Mouse (Mus musculus) embryonic fibroblast, embryonic 13.5 days (primary cell): ENCODE results near the gene Cd63. TPM values are rescaled to one million over a fixed set of nuclear protein-coding genes. Genes with fewer than 3 reads are reported as not detected.

ENCODE experiments used
- H3K27ac ChIP-seq: 2 replicates; pipeline ENCODE4 v1.5.1; 2012; ENCODE audit warnings: low read length, control low read depth, inconsistent platforms; ENCODE audit not compliant: insufficient read depth
- H3K4me1 ChIP-seq: 2 replicates; pipeline ENCODE4 v1.6.1; 2011; ENCODE audit warnings: low read length; ENCODE audit not compliant: control insufficient read depth, insufficient read depth
- H3K4me3 ChIP-seq: 2 replicates; pipeline ENCODE4 v1.5.1; 2011; ENCODE audit warnings: mild to moderate bottlenecking, control low read depth, low read length; ENCODE audit not compliant: insufficient read depth
- CTCF ChIP-seq: IDR thresholded peaks from 2 replicates; pipeline ENCODE4 v1.5.1; 2011; ENCODE audit warnings: mild to moderate bottlenecking, control low read depth, low read length, moderate library complexity, borderline replicate concordance; ENCODE audit not compliant: insufficient read depth
- POLR2A ChIP-seq: IDR thresholded peaks from 2 replicates; pipeline ENCODE4 v1.6.1; 2011; ENCODE audit warnings: low read depth, mild to moderate bottlenecking, control low read depth, low read length, moderate library complexity
- polyA plus RNA-seq: library from polyadenylated mRNA; stranded (reverse); fragments of >200 nt; gene quantifications from 2 replicates; pipeline ENCODE4 v1.2.4, GENCODE M21; 2011; ENCODE audit warnings: low read depth; ENCODE audit not compliant: missing spikeins, insufficient read length

The Cd63 gene
- polyA plus RNA-seq, 1 experiment: 686 TPM

DNA sequence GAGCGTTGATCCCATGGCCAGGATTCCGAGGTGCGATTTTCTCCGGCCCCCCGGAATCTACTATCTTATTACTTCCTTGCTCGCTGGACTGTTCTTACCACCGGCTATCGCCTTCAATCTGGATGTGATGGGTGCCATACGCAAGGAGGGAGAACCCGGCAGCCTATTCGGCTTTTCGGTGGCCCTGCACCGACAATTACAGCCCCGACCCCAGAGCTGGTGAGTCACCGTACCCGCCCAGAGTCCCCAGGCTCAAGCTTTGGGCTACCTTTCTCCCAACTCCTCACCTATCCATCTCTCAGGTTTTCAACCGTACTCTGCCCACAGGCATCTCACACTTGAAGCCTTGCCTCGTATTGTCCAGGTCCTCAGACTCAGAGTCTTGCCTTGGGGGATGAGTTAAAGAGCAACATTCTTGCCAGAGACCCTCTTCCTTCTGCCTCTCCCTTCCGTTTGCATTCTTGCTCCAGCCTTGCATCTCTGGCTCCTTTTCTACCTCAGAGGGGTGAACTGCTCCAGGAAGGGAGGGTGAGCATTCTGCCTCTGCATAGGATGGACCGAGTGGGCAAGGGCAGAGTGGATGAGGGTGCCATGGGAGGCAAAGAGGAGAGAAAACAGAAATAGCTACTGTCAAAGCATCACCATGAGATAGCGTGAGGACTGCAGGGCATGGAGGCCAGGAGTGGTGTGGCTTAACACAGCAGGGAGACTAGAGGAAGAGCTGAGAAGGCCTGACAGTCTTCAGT, 33.4 kb downstream of the Cd63 start:
- TF ChIP-seq CTCF (no peak), POLR2A (no peak)
- H3K27ac ChIP-seq: no peak overlapping the region
- 0 out of 2 replicates have a peak, but pooled peaks cover 10% of the 10 kb centered on the region for H3K4me1 ChIP-seq
- H3K4me3 ChIP-seq: peak overlapping the region; percentile 77

DNA sequence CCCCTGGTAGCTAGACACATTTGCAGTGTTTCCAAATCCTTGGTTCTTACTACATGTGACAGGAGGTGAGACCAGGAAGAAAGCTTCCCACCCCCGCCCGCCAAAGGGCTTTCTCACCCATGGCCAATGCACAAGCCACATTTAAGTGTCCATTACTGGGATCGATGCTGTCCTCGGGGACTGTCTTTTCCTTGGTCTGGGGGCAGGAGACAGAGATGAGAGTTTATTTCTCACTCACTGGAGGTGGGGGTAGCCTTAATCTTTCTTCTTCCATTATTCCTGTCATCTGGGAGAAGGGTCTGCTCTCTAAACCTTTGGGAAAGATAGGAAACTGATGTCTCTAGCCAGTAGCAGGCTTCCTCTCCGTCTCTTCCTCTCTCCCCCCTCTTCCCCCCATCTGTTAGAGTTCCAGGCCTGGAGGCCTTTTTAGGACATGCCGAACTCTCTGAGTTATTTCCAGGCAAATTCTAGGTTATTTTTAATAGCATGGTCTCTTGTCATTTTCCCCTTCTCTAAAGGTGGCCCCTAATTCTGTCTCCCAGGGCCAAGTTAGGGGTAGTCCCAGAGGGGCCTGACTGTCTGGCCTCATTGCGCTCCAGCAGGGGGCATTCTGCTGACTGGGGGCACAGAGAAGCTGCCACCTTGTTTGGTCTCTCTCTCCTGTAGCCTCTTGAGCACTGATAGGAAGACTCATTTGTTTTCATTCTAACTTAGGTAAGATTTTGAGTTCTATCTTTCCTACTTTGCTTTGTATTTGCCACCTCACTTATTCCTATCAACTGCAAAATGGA, 34.4 kb downstream of the Cd63 start:
- Histone ChIP-seq H3K4me3 (peak overlapping the region; percentile 0; the same call in 1 of the 2 replicates), H3K27ac (no peak overlapping the region), H3K4me1 (0 out of 2 replicates have a peak, but pooled peaks cover 10% of the 10 kb centered on the region)
- TF ChIP-seq POLR2A (no peak), CTCF (0 out of 2 replicates have a peak, but pooled peaks have one; percentile 2)

- no peak overlapping the region for H3K27ac ChIP-seq
- TF ChIP-seq CTCF: no peak
- TF ChIP-seq POLR2A: no peak
- H3K4me3 ChIP-seq: no peak overlapping the region
- 0 out of 2 replicates have a peak, but pooled peaks cover 10% of the 10 kb centered on the region for H3K4me1 ChIP-seq
Measured at GRCm38 (mm10) chr10:128935826-128936440, 35.1 kb downstream of the Cd63 start.

- H3K27ac ChIP-seq: no peak overlapping the region
- 0 out of 2 replicates have a peak, but pooled peaks cover 4% of the 10 kb centered on the region for H3K4me1 ChIP-seq
- H3K4me3 ChIP-seq: no peak overlapping the region
- TF ChIP-seq POLR2A (no peak), CTCF (no peak)
Measured at GRCm38 (mm10) chr10:128937756-128938390, 37.1 kb downstream of the Cd63 start.

- 0 out of 2 replicates have a peak, but pooled peaks cover 4% of the 10 kb centered on the region for H3K4me1 ChIP-seq
- TF ChIP-seq CTCF: no peak
- TF ChIP-seq POLR2A: no peak
- no peak overlapping the region for H3K4me3 ChIP-seq
- H3K27ac ChIP-seq: no peak overlapping the region
Measured at GRCm38 (mm10) chr10:128938457-128938856, 37.7 kb downstream of the Cd63 start.

GRCm38 (mm10) chr10:128938974-128939373, 38.2 kb downstream of the Cd63 start:
- TF ChIP-seq POLR2A: no peak
- TF ChIP-seq CTCF: no peak
- H3K4me1 ChIP-seq: 0 out of 2 replicates have a peak, but pooled peaks cover 4% of the 10 kb centered on the region
- H3K27ac ChIP-seq: no peak overlapping the region
- H3K4me3 ChIP-seq: no peak overlapping the region

DNA sequence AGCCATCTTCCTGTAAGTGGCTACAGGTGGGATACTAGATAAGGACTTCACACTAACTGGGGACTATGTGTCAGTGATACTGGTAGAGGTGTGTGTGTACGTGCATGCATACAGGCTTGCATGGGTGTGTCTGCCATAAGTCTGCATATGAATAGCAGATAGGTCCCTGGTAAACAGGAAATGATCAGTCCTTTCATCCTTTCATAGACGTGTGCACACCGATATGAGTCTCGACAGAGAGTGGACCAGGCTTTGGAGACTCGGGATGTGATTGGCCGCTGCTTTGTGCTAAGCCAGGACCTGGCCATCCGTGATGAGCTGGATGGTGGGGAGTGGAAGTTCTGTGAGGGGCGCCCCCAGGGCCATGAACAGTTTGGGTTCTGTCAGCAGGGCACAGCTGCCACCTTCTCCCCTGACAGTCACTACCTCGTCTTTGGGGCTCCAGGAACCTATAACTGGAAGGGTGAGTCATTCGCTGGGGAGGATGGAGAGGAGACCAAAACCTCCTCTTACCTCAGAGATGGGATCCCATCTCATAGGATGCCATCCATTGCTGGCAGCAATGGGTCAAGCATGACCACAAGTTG, 39.8 kb downstream of the Cd63 start:
- no peak for TF ChIP-seq CTCF
- no peak for TF ChIP-seq POLR2A
- Histone ChIP-seq H3K4me1 (0 out of 2 replicates have a peak, but pooled peaks cover 4% of the 10 kb centered on the region), H3K4me3 (no peak overlapping the region), H3K27ac (no peak overlapping the region)

DNA sequence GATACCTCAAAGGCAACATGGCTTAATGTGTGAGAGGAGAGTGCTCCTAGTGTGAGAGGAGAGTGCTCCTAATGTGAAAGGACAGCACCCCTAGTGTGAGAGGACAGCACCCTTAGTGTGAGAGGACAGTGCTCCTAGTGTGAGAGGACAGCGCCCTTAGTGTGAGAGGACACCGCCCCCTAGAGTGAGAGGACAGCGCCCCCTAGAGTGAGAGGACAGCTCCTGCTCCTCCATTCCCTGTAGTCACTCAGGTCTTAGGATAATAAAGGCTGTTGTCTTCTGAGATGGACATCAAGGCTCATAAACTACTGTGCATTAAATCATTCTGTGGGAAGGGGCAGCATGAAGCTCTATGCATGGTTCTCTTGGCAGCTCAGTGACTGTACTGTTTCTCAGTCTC, 44.9 kb downstream of the Cd63 start:
- no peak for TF ChIP-seq POLR2A
- TF ChIP-seq CTCF: peak; percentile 80
- H3K4me3 ChIP-seq: no peak overlapping the region
- H3K27ac ChIP-seq: no peak overlapping the region
- no peaks in the 10 kb centered on the region for H3K4me1 ChIP-seq

DNA sequence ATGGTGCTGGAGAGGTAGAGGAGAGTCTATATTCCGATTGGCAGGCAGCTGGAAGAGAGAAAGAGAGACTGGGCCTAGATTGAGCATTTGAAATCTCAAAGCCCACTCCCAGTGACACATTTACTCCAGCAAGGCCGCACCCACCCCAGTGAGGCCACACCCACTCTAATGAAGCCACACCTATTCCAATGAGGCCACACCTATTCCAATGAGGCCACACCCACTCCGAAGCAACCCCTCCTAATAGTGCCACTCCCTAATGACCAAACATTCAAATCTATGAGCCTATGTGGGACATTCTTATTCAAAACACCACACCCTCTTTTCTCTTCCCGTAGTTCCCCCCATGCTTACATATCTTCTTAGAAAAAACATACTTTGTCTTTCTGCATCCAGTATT, 46.7 kb downstream of the Cd63 start:
- Histone ChIP-seq H3K27ac (no peak overlapping the region), H3K4me3 (no peak overlapping the region), H3K4me1 (no peaks in the 10 kb centered on the region)
- no peak for TF ChIP-seq CTCF
- no peak for TF ChIP-seq POLR2A
